Mouse (Mus musculus): ENCODE measurements at regions not wholly inside any gene's neighbourhood (a gene's known extent, or its start where the extent isn't known, plus 50 kb on each side); places are given as distances from the start of the nearest gene placed in this dataset.

DNA sequence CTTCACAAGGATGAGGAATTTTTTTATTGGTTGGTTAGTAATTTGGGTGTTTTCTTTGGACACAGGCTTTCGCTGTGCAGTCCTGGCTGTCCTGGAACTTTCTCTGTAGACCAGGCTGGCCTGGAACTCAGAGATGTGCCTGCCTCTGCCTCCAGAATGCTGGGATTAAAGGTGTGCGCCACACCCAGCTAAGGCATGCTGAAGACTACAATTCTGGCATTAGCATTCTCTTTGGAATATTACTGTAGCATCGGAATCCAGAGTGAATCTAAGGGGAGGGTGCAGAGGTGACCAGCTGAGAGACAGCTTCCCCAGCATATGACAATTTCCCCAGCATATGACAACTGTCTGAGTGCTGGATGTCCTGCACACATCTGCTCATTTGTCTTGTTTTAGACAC lies 197.4 kb downstream of the Enc1 start:
- H3K36me3 ChIP-seq = no peaks in the 10 kb centered on the region
- H3K9ac ChIP-seq = no peak overlapping the region
- peaks cover 74% of the 10 kb centered on the region for H3K4me1 ChIP-seq
- H3K4me3 ChIP-seq = no peak overlapping the region
- 91% methylated on average over 3 of the region's 3 CpGs for WGBS
- H3K27ac ChIP-seq = 0 out of 2 replicates have a peak overlapping the region, but pooled peaks have one; percentile 36
- no peak overlapping the region for H3K4me2 ChIP-seq
- H3K27me3 ChIP-seq = no peaks in the 10 kb centered on the region; the same call in 1 of the 2 replicates
- H3K9me3 ChIP-seq = no peaks in the 10 kb centered on the region
- ATAC-seq (ENCODE audit: borderline replicate concordance, extremely low read depth, low FRiP score, low TSS enrichment) = no peak

DNA sequence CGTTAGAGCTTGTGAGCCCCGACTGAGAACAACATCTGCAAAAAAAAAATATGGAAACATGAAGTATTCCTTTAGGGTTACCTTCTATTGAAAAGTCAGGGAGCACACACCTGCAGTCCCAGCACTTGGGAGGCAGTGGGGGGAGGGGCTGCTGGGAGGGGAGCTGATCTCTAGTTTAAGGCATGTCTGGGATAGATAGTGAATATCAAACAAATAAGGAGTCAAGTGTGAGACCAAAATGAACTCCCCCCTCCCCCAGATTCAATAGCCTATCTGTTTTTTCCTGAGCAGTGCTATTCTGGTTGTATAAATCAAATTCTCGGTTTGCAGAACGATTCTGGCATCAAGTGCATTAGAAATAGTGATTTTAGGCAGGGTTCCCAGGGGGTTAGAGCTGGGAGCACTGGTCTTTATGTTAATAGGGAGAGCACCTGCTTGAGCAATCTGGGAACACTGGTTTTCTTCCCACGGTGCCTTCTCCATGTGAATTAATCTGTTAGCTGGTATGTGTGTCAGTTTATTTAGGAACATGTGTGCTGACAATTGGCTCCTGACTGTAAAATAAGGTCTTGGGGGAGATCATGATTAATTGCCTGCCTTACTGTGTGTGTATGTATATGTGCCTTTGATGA lies 195.9 kb downstream of the Enc1 start:
- Histone ChIP-seq H3K4me2 (0 out of 2 replicates have a peak overlapping the region, but pooled peaks have one; percentile 71), H3K27ac (no peak overlapping the region), H3K36me3 (no peaks in the 10 kb centered on the region), H3K9me3 (no peaks in the 10 kb centered on the region), H3K4me3 (no peak overlapping the region), H3K4me1 (peaks cover 62% of the 10 kb centered on the region), H3K27me3 (no peaks in the 10 kb centered on the region; the same call in 1 of the 2 replicates), H3K9ac (no peak overlapping the region)
- 18% methylated on average over 5 of the region's 5 CpGs for WGBS
- ATAC-seq (ENCODE audit: borderline replicate concordance, extremely low read depth, low FRiP score, low TSS enrichment) = no peak

DNA sequence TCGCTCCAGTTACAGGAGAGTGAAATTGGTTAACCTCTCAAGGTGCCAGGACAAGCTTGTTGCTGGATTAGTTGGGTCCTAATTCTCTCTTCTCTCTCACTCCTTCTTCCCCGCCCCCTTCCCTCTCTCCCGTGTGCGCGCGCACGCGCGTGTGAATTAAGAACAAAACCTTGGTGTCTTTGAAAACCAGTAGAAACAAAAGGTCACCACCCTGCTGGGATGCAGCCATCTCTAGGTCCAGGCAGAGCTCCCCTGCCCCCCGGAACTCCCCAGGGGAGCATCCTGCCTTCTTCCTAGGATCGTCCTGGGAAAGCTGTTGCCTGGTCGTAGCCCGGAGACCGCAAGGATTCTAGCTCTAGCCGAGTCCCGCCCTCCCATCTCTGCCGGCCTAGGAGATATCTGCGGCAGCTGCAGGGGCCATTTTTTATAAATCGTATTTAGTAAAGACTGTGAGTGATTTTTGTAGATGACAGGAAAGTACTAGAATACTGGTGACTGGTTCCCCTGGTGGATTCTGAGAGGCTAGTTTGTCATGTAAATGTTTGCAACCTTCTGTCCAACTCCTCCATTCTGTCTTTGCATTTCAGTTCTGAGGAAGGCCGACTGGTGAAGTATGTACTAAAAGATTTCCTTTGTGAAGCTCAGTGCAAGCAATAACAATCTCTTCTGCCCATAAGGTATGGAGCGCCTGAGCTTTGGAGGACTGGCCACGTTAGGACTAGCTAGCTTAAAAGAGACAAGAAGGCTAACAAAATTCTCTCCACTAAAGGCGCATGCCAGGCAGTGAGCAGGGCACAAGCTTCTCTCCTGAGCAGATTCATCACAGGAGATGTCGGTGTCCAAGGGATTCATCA lies 195.2 kb downstream of the Enc1 start:
- ATAC-seq (ENCODE audit: borderline replicate concordance, extremely low read depth, low FRiP score, low TSS enrichment) = peak; percentile 32; the same call in 1 of the 2 replicates

DNA sequence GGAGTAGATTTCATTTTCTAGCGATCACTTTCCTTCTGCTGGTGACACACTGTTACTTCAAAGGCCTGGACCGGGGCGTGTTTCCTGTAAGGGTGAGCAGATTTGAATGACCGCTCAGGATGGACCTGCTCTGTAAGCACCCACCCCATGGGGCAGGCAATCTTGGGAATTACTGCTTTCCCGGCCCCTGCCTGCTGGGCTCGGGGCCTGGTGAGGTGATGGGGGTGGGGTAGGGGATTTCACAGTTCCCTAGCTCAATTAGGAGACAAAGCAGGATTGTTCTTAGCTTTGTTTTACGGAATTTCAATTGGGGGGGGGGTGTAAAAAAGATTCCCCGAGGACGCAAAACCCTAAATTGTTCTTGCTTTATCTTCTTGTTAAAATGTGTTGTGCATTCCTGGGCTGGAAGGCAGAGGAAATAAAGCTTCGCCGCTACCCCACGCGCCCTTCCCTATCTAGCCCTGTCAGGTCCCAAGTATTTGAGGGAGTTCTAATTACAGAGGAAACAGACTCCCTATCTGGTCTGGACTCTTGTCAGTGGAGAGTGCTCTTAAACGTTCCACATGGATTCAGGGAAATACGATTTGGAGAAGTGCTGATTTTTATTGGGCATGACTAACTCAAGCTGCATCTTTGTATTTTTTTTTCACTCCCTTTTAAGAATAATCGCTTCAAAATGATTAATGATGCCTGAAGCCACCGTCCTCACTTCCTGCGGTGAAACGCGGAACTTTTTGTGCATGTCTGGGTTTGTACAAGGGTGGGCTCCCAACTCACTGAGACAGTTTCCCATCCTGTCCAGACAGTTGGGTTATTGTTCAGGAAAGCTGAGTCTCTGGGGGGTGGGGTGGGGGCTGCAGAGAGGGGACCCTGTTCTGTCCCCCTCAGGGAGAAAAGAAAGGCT lies 194.3 kb downstream of the Enc1 start:
- Histone ChIP-seq H3K27me3 (no peaks in the 10 kb centered on the region; the same call in 1 of the 2 replicates), H3K27ac (no peak overlapping the region)

More for the DNA sequence above, 195.2 kb downstream of the Enc1 start:
- no peaks in the 10 kb centered on the region; the same call in 1 of the 2 replicates for H3K27me3 ChIP-seq
- H3K9me3 ChIP-seq = no peaks in the 10 kb centered on the region
- H3K9ac ChIP-seq = peak overlapping the region; percentile 31; the same call in 1 of the 2 replicates
- WGBS = 8% methylated on average over 24 of the region's 24 CpGs
- H3K36me3 ChIP-seq = no peaks in the 10 kb centered on the region
- no peak overlapping the region; the same call in 1 of the 2 replicates for H3K27ac ChIP-seq
- H3K4me2 ChIP-seq = peak overlapping the region; percentile 71
- peak overlapping the region; percentile 37 for H3K4me3 ChIP-seq
- H3K4me1 ChIP-seq = peaks cover 57% of the 10 kb centered on the region

DNA sequence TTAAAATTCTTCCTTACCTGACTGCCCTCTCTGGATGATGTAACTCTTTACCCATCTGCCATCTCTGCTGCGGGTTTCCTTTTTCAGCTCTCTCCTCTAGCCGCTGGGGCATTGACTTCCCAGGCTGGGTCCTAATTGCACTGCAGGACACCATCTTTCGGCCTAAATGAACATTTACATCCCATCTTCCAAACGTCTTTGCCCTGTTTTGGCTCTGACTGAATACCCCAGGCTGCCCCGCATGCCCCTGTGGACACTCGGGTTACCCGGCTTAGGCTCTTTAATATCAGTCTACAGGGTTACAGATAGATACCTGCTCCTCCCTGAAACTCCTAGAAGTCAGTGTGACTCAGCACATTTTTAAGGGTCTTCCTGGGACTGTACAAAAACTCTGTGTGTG lies 193.3 kb downstream of the Enc1 start:
- no peaks in the 10 kb centered on the region for H3K36me3 ChIP-seq
- no peaks in the 10 kb centered on the region for H3K9me3 ChIP-seq
- H3K4me3 ChIP-seq = no peak overlapping the region
- WGBS = 82% methylated on average over 7 of the region's 7 CpGs
- no peaks in the 10 kb centered on the region; the same call in 1 of the 2 replicates for H3K27me3 ChIP-seq
- no peak overlapping the region for H3K27ac ChIP-seq
- H3K4me2 ChIP-seq = no peak overlapping the region
- H3K9ac ChIP-seq = no peak overlapping the region
- ATAC-seq (ENCODE audit: borderline replicate concordance, extremely low read depth, low FRiP score, low TSS enrichment) = no peak
- H3K4me1 ChIP-seq = peaks cover 39% of the 10 kb centered on the region

More for the DNA sequence above, 194.3 kb downstream of the Enc1 start:
- Histone ChIP-seq H3K4me3 (peak overlapping the region; percentile 37), H3K4me1 (peaks cover 50% of the 10 kb centered on the region), H3K4me2 (peak overlapping the region; percentile 71), H3K9ac (0 out of 2 replicates have a peak overlapping the region, but pooled peaks have one; percentile 31), H3K9me3 (no peaks in the 10 kb centered on the region), H3K36me3 (no peaks in the 10 kb centered on the region)
- ATAC-seq (ENCODE audit: borderline replicate concordance, extremely low read depth, low FRiP score, low TSS enrichment) = peak; percentile 3; the same call in 1 of the 2 replicates
- WGBS = 8% methylated on average over 20 of the region's 20 CpGs

DNA sequence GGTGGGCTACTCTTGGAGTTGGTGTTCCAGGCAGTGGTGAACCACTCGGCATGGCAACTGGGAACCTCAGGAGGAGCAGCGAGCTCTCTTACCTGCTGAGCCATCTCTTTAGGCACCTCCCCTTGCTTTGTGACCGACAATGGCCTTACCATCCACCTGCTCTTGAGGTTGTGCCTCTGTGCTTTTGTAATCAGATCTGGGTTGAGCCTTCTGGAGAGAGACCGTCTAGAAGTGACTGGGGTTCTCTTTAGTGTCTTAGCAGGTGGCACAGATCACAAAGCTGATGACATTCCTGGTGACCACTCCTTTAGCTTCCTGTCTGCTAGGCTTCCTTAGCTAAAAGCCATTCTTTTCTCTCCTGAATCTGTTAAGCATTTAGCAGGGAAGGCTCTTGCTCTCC lies 191.7 kb downstream of the Enc1 start:
- no peak overlapping the region for H3K4me2 ChIP-seq
- H3K4me3 ChIP-seq = no peak overlapping the region
- H3K9me3 ChIP-seq = no peaks in the 10 kb centered on the region
- H3K27me3 ChIP-seq = no peaks in the 10 kb centered on the region; the same call in 1 of the 2 replicates
- ATAC-seq (ENCODE audit: borderline replicate concordance, extremely low read depth, low FRiP score, low TSS enrichment) = no peak
- H3K36me3 ChIP-seq = no peaks in the 10 kb centered on the region
- H3K4me1 ChIP-seq = peaks cover 29% of the 10 kb centered on the region
- no peak overlapping the region for H3K27ac ChIP-seq
- 41% methylated on average over 4 of the region's 4 CpGs for WGBS
- no peak overlapping the region for H3K9ac ChIP-seq

DNA sequence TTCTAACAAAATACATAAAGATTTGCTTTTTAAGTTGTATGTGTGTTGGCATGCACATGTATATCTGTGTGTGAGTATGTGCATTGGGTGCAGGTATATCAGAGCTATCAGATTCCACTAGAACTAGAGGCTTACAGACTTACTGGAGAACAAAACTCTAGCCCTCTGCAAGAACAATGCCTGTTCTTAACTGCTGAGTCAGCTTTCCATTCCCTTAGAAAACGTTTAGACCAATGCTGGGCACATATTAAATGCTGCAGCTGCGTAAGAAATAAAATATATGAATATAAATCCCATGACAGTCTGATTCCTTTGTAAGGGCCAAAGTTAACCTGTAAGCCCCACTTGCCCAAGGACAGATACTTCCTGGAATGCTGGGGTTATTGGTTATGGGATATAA lies 190.0 kb downstream of the Enc1 start:
- Histone ChIP-seq H3K9ac (no peak overlapping the region), H3K9me3 (no peaks in the 10 kb centered on the region), H3K27me3 (no peaks in the 10 kb centered on the region; the same call in 1 of the 2 replicates), H3K27ac (no peak overlapping the region), H3K4me2 (no peak overlapping the region), H3K4me3 (no peak overlapping the region), H3K4me1 (peaks cover 15% of the 10 kb centered on the region), H3K36me3 (no peaks in the 10 kb centered on the region)
- no peak for ATAC-seq (ENCODE audit: borderline replicate concordance, extremely low read depth, low FRiP score, low TSS enrichment)
- 57% methylated on average over 2 of the region's 2 CpGs for WGBS

DNA sequence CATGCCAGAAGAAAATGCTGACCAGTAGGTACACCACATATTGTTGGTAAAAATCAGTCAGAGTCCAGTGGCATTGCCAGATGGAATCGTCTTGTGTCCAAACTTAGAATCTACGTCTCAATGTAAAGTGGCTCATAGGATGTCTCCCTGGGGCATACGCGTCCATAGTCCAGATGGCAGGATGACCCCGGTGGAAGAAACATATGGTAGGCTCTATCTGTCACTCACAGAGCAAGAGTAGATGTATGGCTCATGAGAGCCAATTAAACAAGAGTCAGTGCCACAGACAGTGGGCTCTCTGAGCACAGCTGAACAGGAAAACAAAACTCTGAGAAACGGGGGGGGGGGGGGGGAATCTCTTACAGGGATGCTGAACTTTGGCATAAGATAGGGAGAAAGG lies 187.3 kb downstream of the Enc1 start:
- Histone ChIP-seq H3K4me1 (peaks cover 7% of the 10 kb centered on the region), H3K27ac (no peak overlapping the region), H3K4me2 (no peak overlapping the region), H3K9me3 (no peaks in the 10 kb centered on the region), H3K4me3 (no peak overlapping the region), H3K27me3 (no peaks in the 10 kb centered on the region; the same call in 1 of the 2 replicates), H3K36me3 (no peaks in the 10 kb centered on the region), H3K9ac (no peak overlapping the region)
- no peak for ATAC-seq (ENCODE audit: borderline replicate concordance, extremely low read depth, low FRiP score, low TSS enrichment)
- 44% methylated on average over 6 of the region's 6 CpGs for WGBS

DNA sequence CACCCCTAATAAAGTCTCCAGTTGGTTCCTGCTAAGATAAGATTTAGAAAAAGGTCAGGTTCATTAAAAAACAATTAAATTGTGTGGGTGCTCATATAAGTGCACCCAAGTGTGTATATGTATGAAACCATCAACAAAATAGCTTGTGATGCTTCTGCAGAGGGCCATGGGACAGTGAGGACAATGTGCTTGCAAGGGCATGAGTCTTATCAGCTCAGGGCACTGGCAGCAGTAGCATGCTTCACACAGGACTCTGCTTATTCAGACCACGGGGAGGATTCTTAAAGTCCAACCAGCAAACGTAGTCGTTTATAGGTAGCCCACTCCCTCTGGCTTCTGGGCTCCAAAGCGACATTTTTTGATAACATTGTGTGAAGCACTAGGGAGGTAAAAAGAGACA lies 186.6 kb downstream of the Enc1 start:
- Histone ChIP-seq H3K36me3 (no peaks in the 10 kb centered on the region), H3K27ac (no peak overlapping the region), H3K27me3 (no peaks in the 10 kb centered on the region), H3K4me3 (no peak overlapping the region), H3K4me2 (no peak overlapping the region), H3K9me3 (no peaks in the 10 kb centered on the region), H3K4me1 (peaks cover 7% of the 10 kb centered on the region), H3K9ac (no peak overlapping the region)
- no peak for ATAC-seq (ENCODE audit: borderline replicate concordance, extremely low read depth, low FRiP score, low TSS enrichment)
- WGBS = 53% methylated on average over 4 of the region's 4 CpGs

DNA sequence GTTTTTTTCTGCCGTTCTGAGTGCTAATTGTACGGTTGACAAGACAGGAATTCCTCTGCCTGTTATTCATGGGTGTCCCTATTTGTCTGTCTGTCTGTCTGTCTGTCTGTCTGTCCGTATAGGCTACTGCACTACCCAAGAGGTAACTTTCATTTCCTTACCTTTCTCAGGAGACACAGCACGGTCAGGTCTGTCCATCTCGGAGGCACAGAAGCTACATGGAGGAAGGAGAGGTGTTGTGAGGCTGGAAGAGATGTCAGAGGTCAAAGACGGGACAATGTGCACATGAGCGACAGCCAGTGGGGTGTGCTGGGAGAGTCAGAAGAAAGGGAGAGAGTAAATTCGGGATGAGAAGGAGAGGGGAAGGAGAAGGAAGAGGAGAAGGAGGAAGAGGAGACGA lies 184.8 kb downstream of the Enc1 start:
- 85% methylated on average over 9 of the region's 9 CpGs for WGBS
- no peaks in the 10 kb centered on the region for H3K27me3 ChIP-seq
- no peaks in the 10 kb centered on the region for H3K36me3 ChIP-seq
- H3K9me3 ChIP-seq = no peaks in the 10 kb centered on the region
- no peak overlapping the region for H3K27ac ChIP-seq
- no peak overlapping the region for H3K4me3 ChIP-seq
- ATAC-seq (ENCODE audit: borderline replicate concordance, extremely low read depth, low FRiP score, low TSS enrichment) = no peak
- H3K9ac ChIP-seq = no peak overlapping the region
- H3K4me1 ChIP-seq = peaks cover 7% of the 10 kb centered on the region
- H3K4me2 ChIP-seq = no peak overlapping the region

DNA sequence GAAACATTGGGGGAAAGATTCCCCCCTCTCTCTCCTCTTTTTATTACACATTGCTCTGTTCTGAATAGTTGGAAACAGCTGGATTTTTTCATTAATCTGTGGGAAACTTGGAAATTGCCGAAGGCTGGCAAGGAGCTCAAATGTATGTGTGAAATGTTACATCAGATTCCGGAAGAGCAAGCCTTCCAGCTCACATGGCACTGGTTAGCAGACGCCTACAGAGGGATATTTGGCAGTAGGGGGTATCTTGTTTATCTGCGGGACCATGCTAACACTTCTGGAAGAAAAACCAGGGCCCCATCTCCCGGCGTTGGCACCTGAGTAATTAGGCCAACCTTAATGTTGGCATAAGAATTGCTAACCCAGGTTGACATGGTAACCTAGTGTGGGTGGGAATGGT lies 183.0 kb downstream of the Enc1 start:
- Histone ChIP-seq H3K27ac (no peak overlapping the region), H3K9ac (no peak overlapping the region), H3K4me2 (no peak overlapping the region), H3K4me1 (peaks cover 7% of the 10 kb centered on the region), H3K27me3 (no peaks in the 10 kb centered on the region), H3K9me3 (no peaks in the 10 kb centered on the region), H3K4me3 (no peak overlapping the region), H3K36me3 (no peaks in the 10 kb centered on the region)
- 35% methylated on average over 6 of the region's 6 CpGs for WGBS
- ATAC-seq (ENCODE audit: borderline replicate concordance, extremely low read depth, low FRiP score, low TSS enrichment) = no peak

Measured in lung, embryonic 15.5 days (tissue).